Mouse (Mus musculus) liver, adult 2 months (tissue): ENCODE measurements at regions not wholly inside any gene's neighbourhood (a gene's known extent, or its start where the extent isn't known, plus 50 kb on each side); places are given as distances from the start of the nearest gene placed in this dataset.

ENCODE experiments used
- CTCF ChIP-seq: fragments of 200-500 bp; IDR thresholded peaks from 2 replicates; pipeline ENCODE4 v1.5.1; 2011; ENCODE audit warnings: low read depth, low read length, control low read depth
- POLR2A ChIP-seq: fragments of 200-500 bp; IDR thresholded peaks from 2 replicates; pipeline ENCODE4 v1.6.1; 2011; ENCODE audit warnings: low read length, control low read depth; ENCODE audit not compliant: insufficient read depth; ENCODE audit errors: extremely low read depth

DNA sequence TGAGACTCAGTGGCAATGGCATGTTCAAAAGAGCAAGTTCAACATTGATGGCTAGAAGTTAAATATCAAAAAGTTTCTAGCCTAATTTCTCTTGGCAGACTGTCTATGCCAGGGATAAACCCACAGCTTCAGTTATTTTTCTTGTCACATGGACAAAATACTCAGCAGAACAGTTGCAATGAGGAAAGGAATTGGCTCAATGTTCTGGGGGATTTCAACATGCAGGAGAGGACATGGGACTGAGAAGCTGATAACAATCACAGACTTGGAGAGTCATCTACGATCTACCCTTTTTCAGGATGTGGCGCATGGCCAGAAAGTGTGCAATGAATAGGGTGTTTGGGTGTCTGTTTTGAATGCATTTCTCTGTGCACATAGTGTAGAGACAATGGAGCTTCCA, 389.9 kb downstream of the Rnd3 start:
- no peak for TF ChIP-seq CTCF
- TF ChIP-seq POLR2A: no peak
